Mouse (Mus musculus): ENCODE measurements around the gene Adam11. TPM values are rescaled to one million over a fixed set of nuclear protein-coding genes. Genes with fewer than 3 reads are reported as not detected.

The Adam11 gene
- polyA plus RNA-seq, 1 experiment from 2014 or later: 16.1 TPM

GRCm38 (mm10) chr11:102772771-102773700, 11.8 kb downstream of the Adam11 start:
- Histone ChIP-seq H3K27ac (peak overlapping the region; percentile 41; the same call in 1 of the 2 replicates), H3K9ac (no peak overlapping the region), H3K9me3 (replicated peaks) (no peaks in the 10 kb centered on the region), H3K4me2 (peak overlapping the region; percentile 93; the same call in 1 of the 2 replicates), H3K4me3 (no peak overlapping the region), H3K27me3 (no peaks in the 10 kb centered on the region; the same call in 1 of the 2 replicates), H3K4me1 (peaks cover 60% of the 10 kb centered on the region), H3K36me3 (ENCODE audit: poor library complexity, severe bottlenecking) (peaks cover 17% of the 10 kb centered on the region)
- WGBS: 55% methylated on average over 18 of the region's 18 CpGs
- ATAC-seq: no peak

GRCm38 (mm10) chr11:102773713-102774611, 12.7 kb downstream of the Adam11 start:
- H3K36me3 ChIP-seq (ENCODE audit: poor library complexity, severe bottlenecking): peaks cover 17% of the 10 kb centered on the region
- WGBS: under 1% methylated on average over 46 of the region's 46 CpGs
- peak overlapping the region; percentile 93 for H3K4me2 ChIP-seq
- no peaks in the 10 kb centered on the region; the same call in 1 of the 2 replicates for H3K27me3 ChIP-seq
- H3K4me3 ChIP-seq: peak overlapping the region; percentile 60
- H3K9ac ChIP-seq: peak overlapping the region; percentile 86
- peak; percentile 64 for ATAC-seq
- H3K27ac ChIP-seq: peak overlapping the region; percentile 93
- H3K4me1 ChIP-seq: peaks cover 64% of the 10 kb centered on the region
- H3K9me3 ChIP-seq (replicated peaks): no peaks in the 10 kb centered on the region

- WGBS: 4% methylated on average over 25 of the region's 25 CpGs
- ATAC-seq: peak; percentile 84
- Histone ChIP-seq H3K27me3 (no peaks in the 10 kb centered on the region; the same call in 1 of the 2 replicates), H3K9me3 (replicated peaks) (no peaks in the 10 kb centered on the region), H3K4me3 (peak overlapping the region; percentile 60), H3K4me2 (peak overlapping the region; percentile 93), H3K4me1 (peaks cover 64% of the 10 kb centered on the region), H3K36me3 (ENCODE audit: poor library complexity, severe bottlenecking) (peaks cover 17% of the 10 kb centered on the region), H3K9ac (peak overlapping the region; percentile 86), H3K27ac (peak overlapping the region; percentile 93)
Measured at GRCm38 (mm10) chr11:102774621-102775141, 13.4 kb downstream of the Adam11 start.

GRCm38 (mm10) chr11:102777598-102777997, 16.4 kb downstream of the Adam11 start:
- no peaks in the 10 kb centered on the region for H3K9me3 ChIP-seq (replicated peaks)
- 0 out of 2 replicates have a peak overlapping the region, but pooled peaks have one; percentile 14 for H3K27ac ChIP-seq
- peak overlapping the region; percentile 46 for H3K4me2 ChIP-seq
- WGBS: 31% methylated on average over 21 of the region's 21 CpGs
- ATAC-seq: no peak
- H3K4me3 ChIP-seq: 0 out of 2 replicates have a peak overlapping the region, but pooled peaks have one; percentile 6
- H3K9ac ChIP-seq: peak overlapping the region; percentile 45; the same call in 1 of the 2 replicates
- H3K27me3 ChIP-seq: no peaks in the 10 kb centered on the region
- peaks cover 39% of the 10 kb centered on the region for H3K4me1 ChIP-seq
- H3K36me3 ChIP-seq (ENCODE audit: poor library complexity, severe bottlenecking): peaks cover 17% of the 10 kb centered on the region

- H3K27me3 ChIP-seq: no peaks in the 10 kb centered on the region
- H3K27ac ChIP-seq: no peak overlapping the region
- 40% methylated on average over 14 of the region's 14 CpGs for WGBS
- peaks cover 17% of the 10 kb centered on the region for H3K36me3 ChIP-seq (ENCODE audit: poor library complexity, severe bottlenecking)
- peak overlapping the region; percentile 46 for H3K4me2 ChIP-seq
- H3K4me3 ChIP-seq: no peak overlapping the region
- peaks cover 34% of the 10 kb centered on the region for H3K4me1 ChIP-seq
- peak overlapping the region; percentile 45; the same call in 1 of the 2 replicates for H3K9ac ChIP-seq
- H3K9me3 ChIP-seq (replicated peaks): no peaks in the 10 kb centered on the region
- ATAC-seq: no peak
Measured at GRCm38 (mm10) chr11:102778165-102778564, 16.9 kb downstream of the Adam11 start.

GRCm38 (mm10) chr11:102778597-102778996, 17.4 kb downstream of the Adam11 start:
- Histone ChIP-seq H3K4me2 (no peak overlapping the region), H3K36me3 (ENCODE audit: poor library complexity, severe bottlenecking) (peaks cover 17% of the 10 kb centered on the region), H3K27me3 (no peaks in the 10 kb centered on the region), H3K9ac (peak overlapping the region; percentile 45), H3K27ac (no peak overlapping the region), H3K4me3 (no peak overlapping the region), H3K4me1 (peaks cover 29% of the 10 kb centered on the region), H3K9me3 (replicated peaks) (no peaks in the 10 kb centered on the region)
- 44% methylated on average over 5 of the region's 5 CpGs for WGBS
- no peak for ATAC-seq

GRCm38 (mm10) chr11:102779081-102779638, 17.9 kb downstream of the Adam11 start:
- Histone ChIP-seq H3K27ac (no peak overlapping the region), H3K9ac (no peak overlapping the region), H3K4me1 (peaks cover 28% of the 10 kb centered on the region), H3K36me3 (ENCODE audit: poor library complexity, severe bottlenecking) (peaks cover 17% of the 10 kb centered on the region), H3K4me2 (no peak overlapping the region), H3K9me3 (replicated peaks) (no peaks in the 10 kb centered on the region), H3K4me3 (no peak overlapping the region), H3K27me3 (no peaks in the 10 kb centered on the region)
- WGBS: 78% methylated on average over 8 of the region's 8 CpGs
- no peak for ATAC-seq

- peaks cover 17% of the 10 kb centered on the region for H3K36me3 ChIP-seq (ENCODE audit: poor library complexity, severe bottlenecking)
- H3K9me3 ChIP-seq (replicated peaks): no peaks in the 10 kb centered on the region
- no peaks in the 10 kb centered on the region for H3K27me3 ChIP-seq
- no peak for ATAC-seq
- no peak overlapping the region for H3K9ac ChIP-seq
- no peak overlapping the region for H3K27ac ChIP-seq
- peaks cover 25% of the 10 kb centered on the region for H3K4me1 ChIP-seq
- H3K4me3 ChIP-seq: no peak overlapping the region
- WGBS: 87% methylated on average over 7 of the region's 7 CpGs
- no peak overlapping the region for H3K4me2 ChIP-seq
Measured at GRCm38 (mm10) chr11:102779824-102780223, 18.6 kb downstream of the Adam11 start.

- Histone ChIP-seq H3K36me3 (ENCODE audit: poor library complexity, severe bottlenecking) (peaks cover 17% of the 10 kb centered on the region), H3K4me1 (peaks cover 20% of the 10 kb centered on the region), H3K4me2 (no peak overlapping the region), H3K27ac (no peak overlapping the region), H3K27me3 (no peaks in the 10 kb centered on the region), H3K9me3 (replicated peaks) (no peaks in the 10 kb centered on the region), H3K9ac (no peak overlapping the region), H3K4me3 (no peak overlapping the region)
- no peak for ATAC-seq
- WGBS: 51% methylated on average over 11 of the region's 11 CpGs
Measured at GRCm38 (mm10) chr11:102780271-102780985, 19.2 kb downstream of the Adam11 start.

GRCm38 (mm10) chr11:102780986-102781351, 19.7 kb downstream of the Adam11 start:
- Histone ChIP-seq H3K4me2 (no peak overlapping the region), H3K4me3 (no peak overlapping the region), H3K4me1 (peaks cover 15% of the 10 kb centered on the region), H3K27me3 (no peaks in the 10 kb centered on the region), H3K27ac (no peak overlapping the region), H3K36me3 (ENCODE audit: poor library complexity, severe bottlenecking) (peaks cover 17% of the 10 kb centered on the region), H3K9me3 (replicated peaks) (no peaks in the 10 kb centered on the region), H3K9ac (no peak overlapping the region)
- WGBS: 68% methylated on average over 10 of the region's 10 CpGs
- no peak for ATAC-seq

- Histone ChIP-seq H3K9me3 (replicated peaks) (no peaks in the 10 kb centered on the region), H3K27me3 (no peaks in the 10 kb centered on the region), H3K9ac (no peak overlapping the region), H3K4me1 (peaks cover 12% of the 10 kb centered on the region), H3K4me2 (no peak overlapping the region), H3K4me3 (no peak overlapping the region), H3K27ac (no peak overlapping the region), H3K36me3 (ENCODE audit: poor library complexity, severe bottlenecking) (peaks cover 12% of the 10 kb centered on the region)
- WGBS: 85% methylated on average over 4 of the region's 4 CpGs
- ATAC-seq: no peak
Measured at GRCm38 (mm10) chr11:102781523-102781922, 20.3 kb downstream of the Adam11 start.

Data from forebrain, embryonic 13.5 days (tissue).